Mouse (Mus musculus) thymus, postnatal 36 days (tissue): Measurements from ENCODE around the gene Ralgps1.
"Not testable (repeated sequence)": the region's sequence is repeated elsewhere in the genome, so short reads cannot be mapped to it uniquely, and the experiment has no call there.

Experiments
- DNase-seq, 2 experiments: peaks; one replicate each; pipeline ENCODE4 v3.0.0; 2022; ENCODE audit warnings: mixed read lengths in 2 of 2

The Ralgps1 gene

DNA sequence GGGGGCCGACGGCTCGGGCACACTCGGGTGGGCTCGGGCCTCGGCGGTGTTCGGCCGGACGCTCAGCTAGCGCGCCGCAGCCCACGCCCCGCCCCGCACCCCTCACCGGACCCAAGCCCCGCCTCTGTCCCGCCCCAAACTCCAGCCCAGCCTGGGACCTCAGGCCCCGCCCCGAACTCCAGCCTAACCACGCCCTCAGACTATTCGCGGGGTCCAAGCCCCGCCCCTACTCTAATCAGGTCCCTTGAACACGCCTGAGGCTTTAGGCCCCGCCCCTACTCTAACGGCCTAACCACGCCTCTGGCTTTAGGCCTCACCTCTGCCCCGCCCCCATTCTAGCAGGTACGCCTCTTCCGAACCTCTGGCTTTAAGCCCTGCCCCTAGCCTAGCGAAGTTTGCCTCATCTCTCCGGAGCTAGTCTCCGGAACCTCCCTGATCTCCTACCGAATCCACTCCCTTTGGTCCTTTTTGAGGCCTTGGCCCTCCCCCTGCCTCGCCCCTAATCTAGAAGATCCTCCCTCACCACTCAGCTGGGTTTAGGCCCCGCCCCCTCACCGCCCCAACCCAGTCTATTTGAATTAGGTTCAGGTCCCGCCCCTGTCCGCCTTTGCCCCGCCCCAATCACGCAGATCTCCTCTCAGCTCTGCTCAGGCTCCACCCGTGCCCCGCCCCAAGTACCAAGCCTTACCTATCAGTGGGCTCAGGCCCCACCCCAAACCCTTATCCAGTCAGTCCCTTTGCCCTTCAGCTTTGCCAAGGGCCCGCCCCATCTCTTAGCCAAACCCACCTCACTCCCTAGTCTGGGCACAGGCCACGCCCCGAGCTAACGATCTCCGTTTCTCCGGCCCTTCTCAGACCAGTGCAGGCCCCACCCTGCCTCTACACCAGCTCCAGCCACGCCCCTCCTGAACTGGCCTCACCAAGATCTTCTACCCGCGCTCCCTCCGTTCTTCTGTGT is 240.5 kb downstream of the Ralgps1 start:
- peak; percentile 91 to 92 for DNase-seq

DNA sequence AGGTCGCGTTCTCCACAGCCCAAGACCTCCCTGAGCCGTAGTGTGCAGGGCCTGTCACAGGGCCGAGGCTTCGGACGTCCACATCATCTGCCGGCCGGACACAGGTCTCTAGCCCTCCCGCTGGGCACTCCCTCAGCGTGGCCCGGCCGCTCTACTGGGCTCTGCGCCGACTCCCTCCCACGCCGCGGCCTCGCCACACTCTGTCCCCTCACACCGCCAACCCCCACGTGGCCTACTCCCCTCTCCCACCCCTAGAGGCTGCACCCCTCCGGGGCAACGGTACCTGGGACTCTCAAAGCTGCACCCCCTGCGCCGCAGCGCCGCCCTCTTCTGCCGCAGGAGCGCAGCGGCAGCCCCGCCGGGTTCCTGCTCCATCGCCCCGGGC is 241.2 kb downstream of the Ralgps1 start:
- no peak for DNase-seq

DNA sequence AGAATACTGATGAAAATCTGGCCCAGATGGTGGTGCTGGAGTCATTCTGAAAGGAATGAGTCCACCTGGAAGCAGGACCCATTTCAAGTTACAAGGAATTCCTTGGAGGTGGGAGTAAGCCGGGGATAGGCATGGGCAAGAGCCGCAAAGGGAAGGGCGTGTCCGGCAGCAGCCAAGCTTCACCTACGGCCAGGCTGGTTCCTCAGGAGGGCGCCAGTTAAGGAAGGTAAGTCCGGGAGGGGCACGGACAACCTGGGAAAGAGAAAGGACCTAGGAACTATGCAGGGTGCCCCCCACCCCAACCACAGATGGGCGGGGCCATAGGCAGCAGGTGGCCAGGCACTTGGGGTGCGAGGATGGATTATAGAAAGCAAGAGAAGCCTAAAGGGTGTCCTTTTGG is 241.6 kb downstream of the Ralgps1 start:
- peak; percentile 17 to 54 for DNase-seq

DNA sequence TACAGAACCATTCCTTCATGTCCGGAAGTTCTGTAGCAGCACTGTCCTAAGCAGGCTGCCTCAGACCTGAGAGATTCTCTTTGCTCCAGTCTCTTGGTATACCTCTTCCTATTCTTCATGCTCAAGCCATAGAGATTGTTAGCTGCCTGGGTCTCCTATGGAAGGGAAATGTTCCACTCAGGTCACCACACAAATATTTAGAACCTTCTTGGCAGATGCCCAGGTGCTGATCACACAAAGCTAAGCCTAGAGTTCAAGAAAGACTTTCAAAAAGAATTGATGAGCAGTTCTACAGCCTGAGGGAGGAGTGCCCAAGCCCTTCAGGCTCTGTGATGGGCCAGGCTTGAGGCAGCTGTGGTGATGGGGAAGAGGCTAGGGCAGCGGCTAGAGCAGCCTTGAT is 242.3 kb downstream of the Ralgps1 start:
- no peak for DNase-seq

DNA sequence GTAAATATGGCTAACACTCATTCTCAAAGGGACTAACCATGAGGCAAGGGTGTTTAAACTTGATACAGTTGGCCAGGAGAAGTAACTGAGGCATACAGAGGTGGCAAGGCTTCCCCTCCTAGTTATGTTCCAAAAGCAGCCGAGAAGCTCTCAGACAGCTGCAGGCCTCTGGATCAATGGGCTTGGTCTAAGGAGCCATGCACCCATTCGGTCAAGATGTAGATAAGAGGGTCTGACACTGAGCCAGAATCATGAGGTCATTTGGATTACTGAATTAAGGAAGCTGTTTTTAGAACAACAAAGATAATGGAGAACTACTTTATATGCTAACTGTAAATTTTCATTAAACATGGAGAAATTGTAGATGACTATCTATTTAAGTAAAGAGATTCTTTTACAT is 244.0 kb downstream of the Ralgps1 start:
- DNase-seq, result no peak

DNA sequence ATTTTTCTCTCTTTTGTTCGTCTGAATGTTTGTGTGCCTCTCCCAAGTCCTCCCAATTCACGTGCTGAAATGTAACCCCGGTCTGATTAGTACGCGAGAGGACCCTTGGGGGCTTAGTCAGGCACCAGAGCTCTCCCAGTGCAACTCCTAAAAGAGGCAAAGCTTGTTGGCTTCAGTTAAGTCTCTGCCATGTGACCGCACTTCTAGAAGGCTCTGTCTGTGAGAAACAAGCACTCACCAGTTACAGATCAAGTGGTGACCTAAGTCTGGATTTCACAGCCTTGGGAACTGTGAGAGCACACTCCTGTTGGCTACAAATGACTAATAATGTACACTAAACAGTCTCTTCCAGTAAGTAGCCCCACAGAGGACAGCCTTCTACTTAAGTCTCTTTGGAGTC is 248.4 kb downstream of the Ralgps1 start:
- no peak for DNase-seq

DNA sequence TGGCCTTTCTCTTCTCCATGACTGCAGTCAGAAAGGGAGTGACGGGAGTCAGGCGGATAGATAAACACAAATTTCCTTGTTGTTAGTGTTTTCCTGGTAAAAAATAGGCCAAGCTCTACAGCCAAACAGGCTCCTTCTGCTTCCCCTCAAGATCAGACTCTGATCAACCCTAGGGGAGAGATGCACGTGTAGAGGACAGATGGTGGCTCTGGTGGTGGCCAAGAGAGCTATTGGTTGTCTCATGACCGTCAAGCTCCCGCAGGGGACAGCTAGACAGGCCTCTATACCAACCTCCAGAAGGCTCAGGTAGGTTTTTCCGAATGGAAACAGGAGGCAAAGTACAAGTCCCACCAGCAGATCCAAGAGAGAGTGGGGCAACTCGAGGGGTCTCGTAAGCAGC is 270.8 kb downstream of the Ralgps1 start:
- no peak for DNase-seq

DNA sequence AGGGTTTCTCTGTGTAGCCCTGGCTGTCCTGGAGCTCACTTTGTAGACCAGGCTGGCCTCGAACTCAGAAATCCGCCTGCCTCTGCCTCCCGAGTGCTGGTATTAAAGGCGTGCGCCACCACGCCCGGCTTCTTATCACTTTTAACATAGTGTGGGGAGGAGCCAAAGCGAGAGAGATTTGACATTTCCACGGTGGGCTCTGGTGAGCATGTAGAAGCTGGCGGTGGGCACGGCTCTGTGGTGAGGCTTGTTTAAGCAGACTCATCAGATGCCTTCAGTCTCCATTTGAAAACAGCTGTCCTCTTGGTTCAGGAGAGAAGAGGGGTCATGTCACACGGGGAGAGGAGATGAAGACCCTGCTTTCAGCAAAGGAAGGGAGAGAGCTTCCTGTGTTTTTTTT is 274.0 kb downstream of the Ralgps1 start:
- DNase-seq, result not testable (repeated sequence)

DNA sequence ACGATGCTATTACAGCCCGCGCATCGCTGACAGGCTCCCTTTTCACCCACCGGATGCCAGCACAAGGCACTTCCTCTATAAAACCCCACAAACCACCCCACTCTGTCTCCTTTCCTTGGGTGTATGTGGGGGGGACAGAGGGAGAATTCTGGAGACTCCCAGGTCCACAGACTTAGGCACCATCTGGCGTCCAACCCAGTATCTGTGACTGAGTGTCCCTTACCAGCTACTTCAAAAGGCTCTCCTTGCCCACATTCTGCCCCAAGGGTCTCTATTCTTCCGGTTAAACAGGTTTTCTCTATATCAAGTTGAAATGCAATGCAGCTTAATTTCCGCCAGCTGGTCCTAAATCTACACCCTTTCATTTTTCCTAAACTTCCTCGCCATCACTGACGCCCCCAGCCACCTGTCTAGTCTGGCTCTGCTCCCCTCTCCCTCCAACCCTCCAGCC is 276.0 kb downstream of the Ralgps1 start:
- DNase-seq, result peak; percentile 24 to 32

DNA sequence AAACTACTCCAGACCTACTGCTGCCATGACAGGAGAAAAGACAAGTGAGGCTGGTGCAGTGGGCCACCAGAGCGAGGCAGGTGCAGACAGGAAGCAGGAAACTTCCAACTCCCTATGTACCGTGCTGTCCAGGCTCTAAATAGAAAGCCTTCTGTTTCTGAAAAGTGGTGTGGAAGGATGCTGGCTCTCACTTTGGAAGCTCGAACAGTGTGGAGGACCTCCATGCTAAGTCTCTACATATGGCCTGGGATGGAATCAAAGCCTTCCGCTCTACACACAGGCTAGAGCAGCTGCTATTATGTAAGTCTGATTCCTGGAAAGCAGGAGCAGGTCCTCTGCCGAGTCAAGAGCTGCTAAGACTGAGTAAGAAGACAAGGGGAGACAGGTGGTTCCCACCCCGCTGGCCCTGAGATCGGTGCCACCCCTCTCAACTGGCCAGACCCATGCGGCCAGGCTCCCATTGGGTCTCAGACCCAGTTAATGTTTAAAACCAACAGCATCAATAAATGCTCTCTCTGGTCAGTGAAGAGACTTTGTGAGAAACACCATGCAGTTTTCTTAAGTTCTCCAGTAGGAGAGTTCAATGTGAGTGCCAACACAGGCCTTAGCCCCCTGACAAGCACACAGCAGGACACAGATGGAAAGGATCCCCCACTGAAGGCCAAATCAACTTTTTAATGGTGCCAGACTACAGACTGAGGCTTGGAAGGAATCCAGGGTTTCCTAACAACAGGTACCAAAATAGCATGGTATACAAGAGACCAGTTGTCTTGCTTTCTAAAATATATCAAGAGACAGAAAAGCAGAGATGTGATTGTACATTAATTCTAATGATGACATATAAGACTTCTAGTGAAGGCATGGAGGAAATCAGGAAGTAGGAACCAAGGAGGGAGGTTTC is 280.4 kb downstream of the Ralgps1 start:
- no peak for DNase-seq

DNA sequence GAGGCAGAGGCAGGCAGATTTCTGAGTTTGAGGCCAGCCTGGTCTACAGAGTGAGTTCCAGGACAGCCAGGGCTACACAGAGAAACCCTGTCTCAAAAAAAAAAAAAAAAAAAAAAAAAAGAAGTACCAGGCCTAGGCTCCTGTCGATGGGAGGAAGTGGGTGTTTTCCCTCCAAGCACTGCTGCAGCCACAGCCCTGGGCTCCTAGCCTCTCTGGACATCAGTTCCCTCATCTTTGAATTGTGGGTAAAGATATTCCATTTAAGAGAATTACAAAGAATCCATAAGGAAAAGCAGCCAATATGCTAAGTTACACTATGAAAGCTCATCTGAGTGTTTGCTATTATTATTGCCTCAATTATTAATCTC is 281.3 kb downstream of the Ralgps1 start:
- not testable (repeated sequence) for DNase-seq

DNA sequence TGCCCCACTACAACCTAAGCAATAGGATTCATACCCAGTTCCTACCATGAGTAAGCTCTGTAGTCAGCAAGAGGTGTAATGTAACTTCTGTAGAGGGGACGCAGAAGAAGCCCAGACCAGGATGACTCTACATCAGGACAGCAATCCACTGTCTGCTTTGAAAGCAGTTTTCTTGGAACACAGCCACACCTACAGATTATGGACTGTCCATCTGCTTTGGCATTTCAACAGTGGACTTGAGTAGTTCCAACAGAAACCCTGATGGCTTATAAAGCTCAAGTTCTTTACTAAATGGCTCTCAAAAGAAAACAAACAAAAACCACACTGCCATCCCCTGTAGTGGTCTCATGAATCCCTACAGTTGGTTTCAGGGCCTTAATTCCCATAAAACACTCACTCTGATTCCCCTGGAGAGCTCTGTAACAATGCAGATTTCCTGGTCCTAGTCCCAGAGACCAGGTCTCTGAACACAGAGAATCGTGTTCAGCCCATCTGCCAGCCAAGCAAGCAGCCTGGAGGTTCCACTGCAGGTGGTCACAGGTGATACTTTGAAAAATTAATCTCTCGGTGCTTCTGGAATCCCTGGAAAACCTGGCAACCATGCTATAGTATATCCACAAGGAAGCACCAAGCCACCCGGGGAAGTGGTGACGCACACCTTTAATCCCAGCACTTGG is 281.8 kb downstream of the Ralgps1 start:
- no peak for DNase-seq

DNA sequence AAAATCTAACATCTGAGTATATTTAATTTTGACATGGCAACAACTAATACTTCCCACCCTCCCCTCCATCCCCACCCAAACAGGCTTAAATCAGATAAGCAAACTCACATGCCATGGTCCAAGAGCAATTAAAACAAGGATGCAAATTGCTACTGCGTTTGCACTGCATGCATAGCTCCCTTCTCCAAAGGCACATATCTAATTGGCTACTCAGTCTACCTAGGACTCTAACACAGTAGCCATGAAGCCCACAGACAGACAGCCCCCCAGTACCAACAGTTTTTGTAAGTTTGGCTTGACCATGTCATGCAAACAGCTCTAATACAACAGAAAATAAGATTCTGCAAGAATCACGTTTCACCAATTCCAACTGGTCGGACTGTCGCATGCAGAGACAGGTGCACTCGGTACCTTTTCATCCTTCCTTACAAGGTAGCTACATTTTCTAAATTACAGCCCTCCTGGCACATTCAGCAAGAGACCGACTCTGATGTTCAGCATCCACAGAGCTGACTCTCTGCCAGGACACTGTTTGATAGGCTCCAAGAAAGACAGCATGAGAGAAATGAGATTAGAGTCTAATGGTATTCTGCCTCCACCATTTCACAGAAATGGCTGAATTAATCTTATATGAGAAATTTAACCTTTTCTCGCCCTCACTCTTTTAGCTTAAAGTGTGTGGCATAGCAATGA is 284.5 kb downstream of the Ralgps1 start:
- no peak for DNase-seq

DNA sequence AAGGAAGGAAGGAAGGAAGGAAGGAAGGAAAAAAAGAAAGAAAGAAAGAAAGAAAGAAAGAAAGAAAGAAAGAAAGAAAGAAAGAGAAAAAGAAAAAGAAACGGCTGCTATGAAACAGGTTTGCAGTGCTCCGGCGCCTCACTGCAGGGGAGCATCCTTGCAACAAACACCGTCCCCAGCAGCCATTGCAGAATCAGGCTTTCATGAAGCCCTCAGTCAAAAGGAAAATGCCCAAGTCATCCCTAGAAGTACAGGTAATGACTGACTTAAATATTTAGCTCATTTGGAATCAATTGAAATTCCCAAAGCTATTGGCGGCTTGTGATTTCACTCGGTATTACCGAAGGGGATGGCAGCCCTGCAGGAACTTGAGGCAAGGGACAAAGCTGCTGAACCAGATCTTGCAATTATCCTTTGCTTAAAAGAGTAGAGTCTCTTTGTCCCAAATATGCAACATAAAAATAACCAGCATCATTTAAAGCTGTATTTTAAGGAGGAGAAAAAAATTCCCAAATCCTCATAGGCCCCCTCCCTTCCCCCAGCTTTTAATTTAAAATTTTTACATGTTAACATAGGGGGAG is 285.2 kb downstream of the Ralgps1 start:
- no peak for DNase-seq

DNA sequence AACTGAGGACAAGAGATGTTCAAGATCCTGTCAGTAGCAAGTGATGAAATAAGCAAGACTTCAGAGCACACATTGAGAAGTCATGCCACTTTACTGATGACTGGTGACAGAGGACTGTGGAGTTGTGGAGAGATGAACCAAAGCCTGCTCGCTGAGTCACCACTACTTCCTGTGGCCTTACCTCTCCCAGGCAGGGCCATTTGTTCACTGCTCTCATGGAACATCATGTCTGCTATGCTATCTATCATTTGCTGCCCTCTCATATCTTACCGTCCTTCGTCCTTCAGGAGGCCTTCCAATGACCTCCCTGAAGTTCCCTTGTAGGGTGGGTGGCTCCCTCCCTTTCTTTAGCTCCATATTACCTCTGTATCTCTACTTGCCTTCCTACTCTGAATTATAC is 287.1 kb downstream of the Ralgps1 start:
- DNase-seq, result no peak
